Mouse (Mus musculus): ENCODE measurements around the gene 4930412O13Rik. TPM values are rescaled to one million over a fixed set of nuclear protein-coding genes. Genes with fewer than 3 reads are reported as not detected.

The 4930412O13Rik gene
- polyA plus RNA-seq (2017; shearing (Covaris generic)): not detected

DNA sequence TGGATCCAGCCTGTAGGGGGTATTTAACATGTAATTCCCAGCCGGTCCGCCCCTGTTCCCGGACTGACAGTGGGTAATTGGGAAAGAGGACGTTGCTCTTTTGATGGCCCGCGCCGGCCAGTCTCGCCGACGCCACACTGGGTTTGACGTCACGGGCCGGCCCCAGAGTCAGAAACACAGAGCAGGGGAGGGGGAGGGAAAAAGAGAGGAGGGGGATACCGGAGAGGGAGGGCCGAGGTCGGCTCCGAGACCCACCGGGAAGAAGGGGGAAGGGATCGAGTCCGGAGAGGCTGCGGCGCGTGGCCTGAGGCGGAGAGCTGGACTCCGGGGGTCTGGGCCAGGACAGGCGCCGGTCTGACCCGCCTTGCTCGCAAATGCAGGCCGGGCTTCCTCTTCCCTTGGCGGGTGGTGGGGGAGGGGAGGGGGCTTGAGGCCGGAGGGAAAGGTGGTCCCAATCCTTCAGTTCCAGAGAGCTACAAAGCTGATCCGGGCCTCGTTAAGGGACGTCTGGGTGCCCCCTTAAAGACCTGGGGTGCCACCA is at the start of gene 4930412O13Rik:
4930412O13Rik (plus strand) TSS at position 202 of the 541 bp plus-strand sequence.

GRCm38 (mm10) chr2:9888913-9889650 is 8.0 kb downstream of the 4930412O13Rik start, which contains the start of gene 9230102O04Rik:
Gene 9230102O04Rik (minus strand): TSS chr2:9889540.

GRCm38 (mm10) chr2:9889651-9890183 is 8.7 kb downstream of the 4930412O13Rik start, which contains the start of gene Gata3:
Gene Gata3 (minus strand): TSS chr2:9890034.

Other genes starting within 250 kb of the 4930412O13Rik start
- 1.0 TPM for gene 9230102O04Rik, start 8.3 kb downstream of the 4930412O13Rik start, polyA plus RNA-seq (2017; shearing (Covaris generic))
- 128 TPM for gene Gata3, start 8.8 kb downstream of the 4930412O13Rik start, polyA plus RNA-seq (2017; shearing (Covaris generic))
- 20.9 TPM for gene Taf3, start 167.3 kb downstream of the 4930412O13Rik start, polyA plus RNA-seq (2017; shearing (Covaris generic))
- 504 TPM for gene Atp5c1, start 199.3 kb downstream of the 4930412O13Rik start, polyA plus RNA-seq (2017; shearing (Covaris generic))
- gene Kin, start 199.3 kb downstream of the 4930412O13Rik start, polyA plus RNA-seq (2017; shearing (Covaris generic)): 40.7 TPM

Data from activated CD4-positive, CD25-positive, alpha-beta regulatory T cell, adult 9 weeks (primary cell).